Mouse (Mus musculus) spleen, postnatal 14 days (tissue): Measurements from ENCODE around the gene Ina.
A peak's percentile ranks its signal among the peaks of the same experiment; 100 is the strongest.
"Not testable (repeated sequence)": the region's sequence is repeated elsewhere in the genome, so short reads cannot be mapped to it uniquely, and the experiment has no call there.

Source experiments
- DNase-seq, 2 experiments: peaks; one replicate each; pipeline ENCODE4 v3.0.0; 2021 to 2022; ENCODE audit warnings: low spot score in 2 of 2

Ina gene

DNA sequence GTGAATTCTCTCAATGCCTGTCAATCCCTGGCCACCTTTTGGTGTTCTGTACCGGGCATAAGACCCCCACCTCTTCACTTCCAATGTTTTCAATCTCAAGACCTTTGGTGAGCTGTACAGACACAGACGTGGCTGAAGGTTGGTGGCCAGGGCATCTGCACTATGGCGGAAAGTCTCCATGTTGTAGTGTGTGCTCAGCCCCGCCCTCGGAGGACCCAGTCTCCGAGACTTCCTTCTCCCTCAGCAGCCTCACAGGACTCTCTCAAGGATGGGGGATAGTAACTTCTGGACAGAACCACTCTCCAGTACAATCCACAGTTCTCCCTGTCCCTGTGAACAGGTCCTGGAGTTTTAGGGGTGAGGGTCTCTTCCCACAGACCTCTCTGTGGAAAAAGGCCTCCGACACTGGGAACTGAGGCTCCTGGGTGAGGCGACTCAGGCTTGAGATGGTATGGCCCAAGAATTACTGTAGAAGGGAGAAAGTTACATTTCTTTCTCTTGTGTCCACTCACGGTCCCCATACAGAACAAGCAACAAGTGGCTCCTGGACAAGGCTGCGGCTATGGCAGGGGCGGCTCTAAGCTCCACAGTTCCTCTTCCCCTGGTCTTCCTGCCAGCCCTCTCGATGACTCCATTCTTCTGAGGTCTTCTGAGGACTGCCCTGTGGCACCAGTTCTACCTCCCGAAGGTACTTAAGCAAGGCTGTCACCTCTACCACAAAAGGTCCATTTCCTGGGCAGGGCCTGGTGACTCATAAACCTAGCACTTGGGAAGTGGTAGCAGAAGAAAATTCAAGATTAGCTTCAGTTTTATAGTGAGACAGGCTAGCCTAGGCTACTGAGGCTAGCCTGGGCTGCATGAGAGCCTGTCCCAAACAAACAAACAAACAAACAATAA lies 29.5 kb upstream of the Ina start:
- no peak for DNase-seq

DNA sequence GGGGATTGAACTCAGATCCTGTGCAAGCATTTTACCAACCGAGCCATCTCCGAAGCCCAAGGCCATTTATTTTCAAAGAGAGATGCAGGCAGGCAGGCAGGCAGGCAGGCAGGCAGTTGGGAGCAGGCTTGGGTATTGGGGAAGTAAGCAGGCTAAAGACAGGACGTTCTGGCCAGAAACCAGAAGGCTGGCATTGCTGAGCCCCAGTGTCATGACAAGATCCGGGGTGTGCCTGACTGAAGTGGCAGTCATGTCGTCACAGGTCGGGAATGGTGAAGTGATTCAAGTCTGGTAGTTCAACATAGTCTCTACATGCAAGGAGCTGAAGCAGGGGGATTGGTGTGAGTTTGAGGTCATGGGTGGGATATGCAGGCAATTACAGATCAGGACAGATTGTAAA lies 26.9 kb upstream of the Ina start:
- DNase-seq = no peak

DNA sequence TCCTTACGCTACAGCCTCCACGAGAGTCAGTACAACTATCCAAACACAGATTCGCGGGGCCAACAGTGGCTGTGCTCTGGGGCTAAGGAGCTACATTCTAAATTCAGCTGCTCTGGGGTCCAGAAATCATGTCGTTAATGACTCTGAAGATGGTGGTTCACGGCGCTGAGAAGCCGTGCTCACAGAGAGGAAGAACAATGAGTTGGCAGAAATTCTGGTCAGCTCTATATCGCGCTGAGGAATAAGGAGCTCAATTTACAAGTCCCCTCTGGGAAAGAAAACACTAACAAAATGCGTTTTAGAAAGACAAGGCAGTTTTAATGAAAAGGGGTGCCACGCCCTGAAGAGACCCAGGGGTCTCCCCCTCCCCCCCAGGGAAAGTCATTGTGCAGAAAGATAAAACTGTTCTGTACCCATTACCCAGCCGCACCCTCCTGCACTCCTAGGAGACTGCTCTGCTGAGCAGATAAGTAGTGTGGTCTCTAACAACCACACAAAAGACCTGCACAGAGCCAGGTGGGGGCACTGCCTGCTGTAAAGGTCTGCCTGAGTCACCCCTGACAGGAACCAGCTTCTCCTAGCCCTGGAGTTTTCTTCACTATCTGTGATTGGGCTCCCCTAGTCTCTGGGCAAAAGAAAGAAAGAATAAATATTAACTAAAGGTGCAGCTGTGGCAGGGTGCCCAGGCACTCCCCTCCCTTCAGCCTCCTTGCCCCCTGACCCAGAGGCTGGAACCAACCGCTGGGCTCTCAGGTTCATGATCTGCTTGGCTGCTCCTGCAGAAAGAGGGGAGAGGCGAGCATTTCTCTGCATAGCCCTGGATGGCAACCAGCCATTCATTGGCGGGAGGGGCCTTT lies 26.0 kb upstream of the Ina start:
- DNase-seq = peak in 1 of 2 experiments; percentile 24

DNA sequence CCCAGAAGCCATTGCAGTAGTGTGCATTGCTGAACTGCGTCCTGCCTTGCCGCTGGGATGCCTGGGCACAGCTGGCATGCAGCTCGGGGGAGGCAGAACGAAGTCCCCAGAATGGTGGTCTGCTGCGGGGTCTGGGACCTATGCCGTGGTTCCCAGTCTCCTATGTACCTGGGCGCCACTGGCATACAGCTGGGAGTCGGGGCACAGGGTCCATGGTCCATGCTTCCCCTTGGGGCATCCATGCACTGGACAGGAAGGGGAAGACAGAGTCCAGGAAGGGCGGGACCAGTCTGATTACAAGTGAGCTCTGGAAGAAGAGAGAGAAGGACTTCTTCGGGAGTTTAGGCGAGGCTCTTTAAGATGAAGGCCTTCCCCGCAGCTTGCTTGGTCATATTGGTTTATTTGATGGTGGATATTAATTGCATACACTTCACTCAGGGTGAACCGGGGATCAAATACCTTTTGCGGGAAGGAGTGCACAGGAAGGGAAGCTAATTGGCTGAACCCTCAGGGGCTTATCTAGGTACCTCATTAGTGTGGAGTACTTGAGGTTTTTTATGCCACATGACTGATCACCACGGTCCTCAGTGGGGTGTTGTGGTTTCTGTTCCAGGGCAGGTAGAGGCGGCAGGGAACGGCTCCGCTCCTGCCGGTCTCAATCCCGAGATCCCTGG lies 24.9 kb upstream of the Ina start:
- no peak for DNase-seq

DNA sequence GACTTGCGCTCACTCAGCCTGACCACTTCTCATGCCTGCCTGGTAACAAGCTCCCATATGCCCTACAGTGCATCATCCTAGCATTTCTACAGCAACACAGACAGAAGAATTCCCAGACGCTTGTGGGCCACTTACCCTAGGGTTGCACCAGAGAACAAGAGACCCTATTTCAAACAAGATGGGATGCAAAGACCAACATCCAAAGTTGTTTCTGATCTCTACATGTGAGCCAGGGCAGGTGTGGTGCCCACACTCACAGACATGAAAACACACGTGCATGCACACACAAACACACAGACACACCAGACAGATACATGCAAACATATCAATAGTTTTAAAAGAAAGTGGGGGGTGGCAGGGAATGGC lies 24.4 kb upstream of the Ina start:
- no peak for DNase-seq

DNA sequence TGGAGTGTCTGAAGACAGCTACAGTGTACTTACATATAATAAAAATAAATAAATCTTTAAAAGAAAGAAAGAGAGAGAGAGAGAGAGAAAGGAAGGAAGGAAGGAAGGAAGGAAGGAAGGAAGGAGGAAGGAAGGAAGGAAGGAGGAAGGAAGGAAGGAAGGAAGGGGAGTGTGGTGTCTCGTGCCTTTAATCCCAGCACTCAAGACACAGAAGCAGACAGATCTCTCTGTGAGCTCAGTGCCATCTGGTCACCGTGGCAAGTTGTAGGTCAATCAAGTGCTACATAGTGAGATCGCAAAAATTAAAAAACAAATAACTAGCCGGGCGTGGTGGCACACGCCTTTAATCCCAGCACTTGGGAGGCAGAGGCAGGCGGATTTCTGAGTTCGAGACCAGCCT lies 23.9 kb upstream of the Ina start:
- DNase-seq = not testable (repeated sequence)

DNA sequence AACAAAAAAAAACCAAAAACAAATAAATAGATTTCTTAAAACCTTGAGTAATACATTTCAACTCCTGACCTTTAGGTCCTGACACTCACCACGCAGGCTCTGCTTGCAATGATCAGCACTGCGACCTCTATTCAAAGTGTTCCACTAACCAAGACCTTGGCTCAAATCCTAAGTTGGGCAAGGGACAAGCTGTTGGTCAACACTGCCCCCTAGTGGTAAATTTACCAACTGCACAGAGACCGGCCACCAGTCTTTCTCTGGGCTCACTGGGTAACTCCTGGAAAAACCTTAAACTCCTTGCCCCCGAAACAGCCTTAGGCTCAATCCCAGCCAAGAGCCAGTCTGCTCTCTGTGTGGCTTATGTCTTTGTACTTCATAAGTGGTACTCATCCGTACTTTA lies 23.4 kb upstream of the Ina start:
- DNase-seq = peak; percentile 70 to 86

DNA sequence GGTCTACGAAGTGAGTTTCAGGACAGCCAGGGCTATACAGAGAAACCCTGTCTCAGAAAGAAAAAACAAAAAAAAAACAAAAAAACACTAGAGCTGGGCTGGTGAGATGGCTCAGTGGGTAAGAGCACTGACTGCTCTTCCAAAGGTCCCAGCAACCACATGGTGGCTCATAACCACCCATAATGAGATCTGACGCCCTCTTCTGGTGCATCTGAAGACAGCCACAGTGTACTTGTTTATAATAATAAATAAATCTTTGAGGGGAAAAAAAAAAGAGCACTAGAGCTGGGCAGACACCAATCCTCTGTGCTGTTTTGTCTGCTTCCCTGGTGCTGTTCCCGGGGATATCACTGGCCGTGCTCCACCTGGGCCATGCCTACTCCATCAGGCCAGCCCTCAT lies 22.2 kb upstream of the Ina start:
- not testable (repeated sequence) for DNase-seq

DNA sequence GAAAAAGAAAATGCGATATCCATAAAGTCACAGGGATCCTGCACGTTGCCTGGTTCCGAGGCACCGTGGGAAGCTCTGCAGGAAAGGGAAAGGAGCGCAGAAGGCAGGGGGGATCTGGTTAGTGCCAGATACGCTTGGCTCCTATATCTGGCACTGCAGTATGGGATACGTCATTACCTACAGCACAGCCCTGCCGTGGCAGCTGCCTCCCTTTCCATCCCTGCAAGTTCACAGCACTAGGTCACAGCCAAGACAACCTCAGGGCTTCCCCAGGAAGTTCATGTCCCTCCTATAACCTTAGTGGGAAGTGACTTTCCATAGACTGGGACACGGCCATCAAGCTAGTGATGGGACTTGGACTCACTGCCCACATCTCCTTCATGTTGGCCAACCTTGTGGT lies 18.4 kb upstream of the Ina start:
- DNase-seq = no peak

DNA sequence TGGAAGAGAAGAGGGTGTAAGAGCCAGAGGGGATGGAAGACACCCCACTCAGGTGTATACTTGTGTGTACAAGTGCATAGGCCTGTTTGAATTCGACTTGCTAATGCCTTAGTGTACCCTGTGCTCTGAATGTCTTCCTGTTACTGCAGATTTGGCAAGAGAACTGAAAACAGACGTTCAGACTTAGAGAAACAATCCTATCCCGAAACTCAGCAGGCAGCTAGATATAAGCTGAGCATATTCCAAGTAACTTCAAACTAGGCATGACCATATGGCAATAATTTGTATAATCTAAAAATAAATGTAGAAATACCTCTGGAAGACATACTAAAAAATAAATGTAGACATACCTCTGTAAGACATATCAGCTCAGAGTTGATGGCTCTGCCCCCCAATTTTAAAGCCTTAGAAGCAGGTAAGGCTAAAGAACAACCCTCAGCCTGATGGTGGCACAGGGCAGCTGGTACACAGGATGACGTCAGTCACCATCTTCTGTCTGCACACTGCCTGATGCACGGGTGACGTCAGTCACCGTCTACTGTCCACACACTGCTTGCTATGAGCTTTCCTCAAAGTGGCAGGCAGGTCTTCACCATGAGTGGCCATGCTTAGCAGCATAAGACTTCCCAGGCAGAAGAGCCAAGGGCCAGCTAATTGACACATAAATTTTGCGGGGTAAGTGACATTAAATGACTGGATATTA lies 16.2 kb upstream of the Ina start:
- DNase-seq = no peak

DNA sequence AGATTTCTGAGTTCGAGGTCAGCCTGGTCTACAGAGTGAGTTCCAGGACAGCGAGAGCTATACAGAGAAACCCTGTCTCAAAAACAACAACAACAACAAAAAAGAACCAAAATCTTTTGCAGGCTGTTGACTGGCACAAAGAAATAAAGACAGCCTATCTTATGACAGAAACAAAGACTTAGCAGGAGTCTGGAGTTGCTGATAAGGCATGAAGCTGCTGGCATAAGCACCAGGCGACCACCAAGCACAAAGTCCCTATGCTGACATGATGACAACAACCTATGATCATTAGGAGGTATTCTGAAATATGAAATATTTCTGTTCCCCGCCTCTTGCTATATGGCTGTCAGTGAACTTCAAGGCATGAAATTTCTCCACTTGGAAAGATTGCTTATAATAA lies 15.5 kb upstream of the Ina start:
- DNase-seq = no peak

DNA sequence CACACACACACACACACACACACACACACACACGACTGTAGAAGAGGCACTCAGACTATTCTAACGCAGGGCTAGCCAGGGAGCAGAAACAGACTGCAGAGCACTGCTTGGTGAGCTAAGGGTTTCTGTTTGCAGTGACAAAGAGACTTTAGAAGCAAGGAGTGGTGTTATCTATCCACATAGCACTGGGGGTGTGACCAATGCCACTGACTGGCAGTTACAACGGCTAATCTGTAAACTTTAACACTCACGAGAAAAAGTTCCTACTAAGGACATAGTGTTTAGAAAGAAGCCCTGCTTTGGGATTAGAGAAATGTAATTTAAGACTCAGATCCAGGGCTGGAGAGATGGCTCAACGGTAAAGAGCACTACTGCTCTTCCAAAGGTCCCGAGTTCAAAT lies 14.7 kb upstream of the Ina start:
- DNase-seq = no peak

DNA sequence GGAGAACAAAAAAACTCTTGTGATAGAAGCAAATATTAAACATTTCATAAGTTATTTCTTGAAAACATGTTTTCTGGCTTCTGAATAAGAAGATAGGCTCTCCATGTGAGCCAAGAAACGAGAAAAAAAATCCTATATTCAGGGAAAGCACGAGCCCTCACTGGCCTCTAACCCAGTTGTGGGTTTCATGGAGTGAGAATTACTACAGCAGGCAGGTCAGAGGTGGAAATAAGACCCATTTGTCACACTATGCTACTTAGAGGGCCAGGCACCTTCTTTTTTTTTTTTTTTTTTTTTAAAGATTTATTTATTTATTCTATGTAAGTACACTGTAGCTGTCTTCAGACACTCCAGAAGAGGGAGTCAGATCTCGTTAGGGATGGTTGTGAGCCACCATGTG lies 14.1 kb upstream of the Ina start:
- not testable (repeated sequence) for DNase-seq

DNA sequence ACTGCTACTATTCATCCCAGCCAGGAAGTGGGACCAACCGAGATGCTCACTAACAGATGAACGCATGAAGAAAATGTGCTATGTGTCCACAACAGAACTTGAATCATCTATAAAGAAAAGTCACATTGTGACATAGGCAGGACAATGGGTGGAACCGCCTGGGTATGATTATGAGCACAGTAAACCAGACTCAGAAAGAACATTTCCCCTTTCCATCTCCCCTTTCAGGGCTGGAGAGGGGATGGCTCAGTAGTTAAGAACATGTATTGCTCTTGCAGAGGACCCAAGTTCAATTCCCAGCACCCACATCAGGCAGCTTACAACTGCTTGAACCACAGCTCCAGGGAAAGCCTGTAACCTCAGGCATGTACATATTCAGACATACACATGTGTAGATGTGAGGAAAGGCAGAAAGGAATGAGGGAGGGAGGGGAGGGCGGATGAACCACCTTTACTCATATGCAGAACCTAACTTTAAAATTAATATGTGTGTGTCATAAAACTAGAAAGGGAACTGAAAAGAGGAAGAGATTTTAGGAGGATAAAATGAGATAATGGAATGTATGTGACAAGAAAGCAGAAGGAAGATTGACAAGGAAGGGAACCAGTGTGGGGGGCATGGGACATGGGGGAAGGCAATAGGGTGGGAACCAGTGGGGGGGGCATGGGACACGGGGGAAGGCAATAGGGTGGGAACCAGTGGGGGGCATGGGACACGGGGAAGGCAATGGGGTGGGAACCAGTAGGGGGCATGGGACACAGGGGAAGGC lies 10.6 kb upstream of the Ina start:
- DNase-seq = no peak

DNA sequence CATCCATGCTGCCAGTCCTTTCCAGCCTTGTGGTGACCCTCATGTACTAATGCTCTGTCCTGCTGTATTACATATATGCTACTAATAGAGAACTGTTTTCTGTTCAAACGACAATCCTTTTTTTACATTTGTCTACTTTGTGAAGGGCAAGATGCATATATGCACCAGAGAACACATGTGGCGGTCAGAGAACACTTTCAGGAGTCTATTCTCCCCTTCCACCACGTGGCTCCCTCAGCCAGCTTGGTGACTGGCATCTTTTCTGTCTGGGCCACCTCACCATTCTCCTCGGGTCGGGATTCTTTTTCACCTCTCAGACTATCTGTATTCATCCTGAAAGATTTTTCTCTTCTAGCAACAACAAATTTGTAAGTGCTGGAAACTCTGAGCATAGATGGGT lies 8.6 kb upstream of the Ina start:
- DNase-seq = no peak

DNA sequence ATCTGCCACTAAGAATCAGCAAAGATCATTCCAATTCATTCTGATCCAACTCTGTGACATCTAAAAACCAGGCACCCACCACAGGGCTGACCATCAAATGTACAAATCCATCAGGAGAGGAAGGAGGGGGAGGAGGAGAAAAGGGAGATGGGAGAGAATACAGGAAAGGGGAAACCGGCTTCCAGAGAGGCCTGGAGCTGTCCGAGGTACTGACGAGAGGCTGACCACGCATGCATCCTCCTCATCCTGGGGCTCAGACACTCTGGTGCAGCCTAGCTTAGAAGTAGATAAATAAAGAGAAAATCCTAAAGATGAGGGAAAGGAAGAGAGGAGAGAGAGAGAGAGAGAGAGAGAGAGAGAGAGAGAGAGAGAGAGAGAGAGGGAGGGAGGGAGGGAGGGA lies 8.2 kb upstream of the Ina start:
- no peak for DNase-seq

DNA sequence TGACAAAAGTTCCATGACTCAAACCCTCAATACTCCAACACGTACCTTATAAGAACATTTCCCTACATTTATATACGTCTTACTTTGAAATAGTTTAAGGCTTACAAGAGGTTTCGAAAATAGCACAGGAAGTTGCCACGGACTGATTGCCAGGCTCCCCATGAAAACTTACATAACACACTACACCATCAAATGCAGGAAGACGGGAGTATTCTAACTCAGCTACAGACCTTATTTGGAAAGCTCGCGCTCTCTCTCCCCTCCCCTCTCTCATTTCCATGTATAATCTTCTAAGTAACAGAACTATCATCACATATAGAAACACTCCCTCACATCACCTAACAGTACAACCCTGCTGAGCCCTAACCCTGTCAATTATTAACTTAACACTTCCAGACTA lies 5.1 kb upstream of the Ina start:
- no peak for DNase-seq

DNA sequence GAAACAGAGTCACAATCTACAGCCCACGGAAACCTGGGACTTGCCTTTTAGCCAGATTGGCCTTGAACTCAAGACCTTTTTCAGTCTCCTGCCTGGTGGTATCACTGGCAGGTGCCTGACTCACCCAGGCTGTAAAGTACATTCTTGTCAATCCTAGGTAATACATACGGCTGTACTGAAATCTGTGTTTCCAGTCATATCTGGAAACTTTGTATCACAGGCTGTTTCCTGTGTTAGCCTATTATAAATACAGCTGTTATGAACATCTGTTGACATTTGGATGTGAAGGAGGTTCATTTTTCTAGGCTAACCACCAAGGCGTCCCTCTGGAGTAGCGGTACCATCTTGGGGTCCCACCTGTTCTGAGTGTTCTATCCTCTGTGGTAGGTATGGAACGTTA lies 4.6 kb upstream of the Ina start:
- no peak for DNase-seq

DNA sequence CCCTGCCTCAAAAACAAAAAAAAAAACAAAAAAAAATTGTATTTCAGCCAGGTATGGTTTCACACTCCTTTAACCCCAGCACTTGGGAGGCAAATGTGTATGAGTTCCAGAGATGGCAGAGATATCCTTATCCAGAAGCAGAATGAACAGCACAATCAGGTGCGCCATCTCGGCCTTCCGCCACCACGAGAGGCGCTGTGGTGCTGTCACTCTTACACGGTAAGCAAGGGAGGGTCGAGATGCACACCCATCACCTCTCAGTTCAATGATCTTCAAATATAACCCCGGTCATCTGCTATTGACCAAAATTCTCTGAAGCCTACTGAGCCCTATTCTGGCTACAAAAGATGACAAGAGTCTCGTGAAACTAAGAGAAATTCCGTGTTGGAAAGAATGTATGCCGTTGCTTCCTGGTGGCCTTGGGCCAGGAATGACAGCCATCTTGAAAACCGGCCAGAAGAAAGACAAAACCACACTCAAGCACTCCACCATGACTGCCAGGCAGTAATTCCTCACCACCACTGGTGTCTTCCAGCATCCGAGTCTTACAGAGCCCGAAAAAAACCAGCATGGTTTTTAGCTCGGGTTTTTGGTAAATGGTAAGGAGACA lies 1.9 kb upstream of the Ina start:
- no peak for DNase-seq

DNA sequence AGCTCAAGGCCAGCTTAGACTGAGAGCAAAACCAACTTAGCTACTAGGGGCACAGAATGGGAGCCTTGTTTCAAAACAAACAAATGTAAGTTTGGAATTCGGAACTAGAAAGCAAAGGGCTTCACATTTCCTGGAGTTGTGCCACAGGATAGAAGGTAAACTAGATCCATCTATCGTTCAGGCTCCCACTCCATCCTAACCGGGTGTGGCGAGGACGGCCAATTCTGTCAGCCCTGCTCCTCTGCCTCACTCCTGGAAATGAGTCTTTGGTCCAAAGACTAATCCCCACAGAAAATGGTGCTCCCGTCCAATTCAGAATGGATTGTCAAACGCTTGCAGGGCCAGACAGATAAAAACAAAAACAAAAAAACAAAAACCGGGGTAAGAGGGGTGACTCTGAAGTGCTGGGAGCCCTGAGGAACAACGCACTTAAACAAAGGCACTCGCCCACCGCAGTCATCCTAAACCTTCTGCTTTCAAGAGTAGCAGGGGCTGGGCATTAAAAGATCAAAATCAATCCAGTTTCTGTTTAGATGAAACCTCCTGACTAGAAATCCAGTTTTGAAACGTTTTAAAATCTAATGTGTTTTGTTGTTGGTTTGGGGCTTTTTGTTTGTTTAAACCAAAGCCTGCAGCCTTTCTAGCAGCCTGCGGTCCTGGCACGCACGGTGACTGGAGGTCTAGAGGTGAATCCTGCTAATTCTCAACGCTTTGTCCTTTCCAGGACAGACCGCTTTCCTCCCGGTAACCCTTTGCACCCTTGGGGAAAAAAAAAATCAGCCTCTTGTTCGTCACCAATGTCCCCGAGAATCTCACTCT lies 949 bp upstream of the Ina start:
- no peak for DNase-seq
